Mouse (Mus musculus) limb, embryonic 11.5 days (tissue): Measurements from ENCODE around the gene Cirbp. TPM values are rescaled to one million over a fixed set of nuclear protein-coding genes. Genes with fewer than 3 reads are reported as not detected.

ENCODE experiments used
- ATAC-seq: fragments of 200-750 bp; cut with Nextera tagmentation; 2 replicates; pipeline ENCODE4 v1.8.0; 2017; ENCODE audit warnings: low read depth; ENCODE audit not compliant: insufficient number of reproducible peaks, low FRiP score, low TSS enrichment
- DNase-seq: peaks from one replicate; pipeline ENCODE4 v3.0.0-alpha.2; 2015; ENCODE audit warnings: low spot score
- H3K27ac ChIP-seq: fragments of 300-500 bp; sonication (generic); replicated peaks from 2 replicates; pipeline ENCODE4 v1.5.1; 2014; ENCODE audit warnings: low read depth, mild to moderate bottlenecking, low read length
- H3K27me3 ChIP-seq: fragments of 300-500 bp; sonication (generic); 2 replicates; pipeline ENCODE4 v1.6.1; 2014; ENCODE audit warnings: mild to moderate bottlenecking, low read length, mixed read lengths; ENCODE audit not compliant: control insufficient read depth, insufficient read depth
- H3K36me3 ChIP-seq: fragments of 300-500 bp; sonication (generic); 2 replicates; pipeline ENCODE4 v1.6.1; 2014; ENCODE audit warnings: mild to moderate bottlenecking, low read length, moderate library complexity, mixed read lengths; ENCODE audit not compliant: control insufficient read depth, insufficient read depth
- H3K4me1 ChIP-seq: fragments of 300-500 bp; sonication (generic); 2 replicates; pipeline ENCODE4 v1.6.1; 2014; ENCODE audit warnings: low read length, mixed read lengths; ENCODE audit not compliant: control insufficient read depth, insufficient read depth
- H3K4me2 ChIP-seq: fragments of 300-500 bp; sonication (generic); 2 replicates; pipeline ENCODE4 v1.6.1; 2014; ENCODE audit warnings: low read depth, mild to moderate bottlenecking, moderate library complexity; ENCODE audit not compliant: severe bottlenecking
- H3K4me3 ChIP-seq: fragments of 300-500 bp; sonication (generic); 2 replicates; pipeline ENCODE4 v1.5.1; 2014; ENCODE audit warnings: low read depth, low read length
- H3K9ac ChIP-seq: fragments of 300-500 bp; sonication (generic); 2 replicates; pipeline ENCODE4 v1.6.1; 2014; ENCODE audit warnings: mild to moderate bottlenecking, low read length
- H3K9me3 ChIP-seq: fragments of 300-500 bp; sonication (generic); 2 replicates; pipeline ENCODE4 v1.6.1; 2016; ENCODE audit warnings: low read length; ENCODE audit not compliant: control insufficient read depth
- WGBS: fragments of 180-500 bp; shearing (Covaris S2); extraction: QIAGEN DNeasy Blood & Tissue Kit; methylation state at CpG from one replicate; pipeline ENCODE4 v1.1.7; 2014; 5-methylcytosine and 5-hydroxymethylcytosine counted together
- polyA plus RNA-seq: library from polyadenylated mRNA; unstranded; fragments of >200 nt; fragmentation: Nextera tagmentation; extraction: Ambion mirVana; gene quantifications from 2 replicates; pipeline ENCODE4 v1.2.1, GENCODE M21; 2014

Gene Cirbp
- polyA plus RNA-seq, 1 experiment from 2014 or later = 68.1 TPM

GRCm38 (mm10) chr10:80157141-80157929 lies 8.4 kb upstream of the Cirbp start:
- Histone ChIP-seq H3K27ac (peak overlapping the region; percentile 42), H3K9ac (no peak overlapping the region), H3K4me2 (peak overlapping the region; percentile 18; the same call in 1 of the 2 replicates), H3K27me3 (no peaks in the 10 kb centered on the region), H3K4me3 (no peak overlapping the region), H3K9me3 (no peaks in the 10 kb centered on the region), H3K36me3 (peaks cover 47% of the 10 kb centered on the region), H3K4me1 (peaks cover 73% of the 10 kb centered on the region)
- WGBS = 71% methylated on average over 15 of the region's 15 CpGs
- ATAC-seq = no peak
- DNase-seq = no peak

- peak; percentile 73 for DNase-seq
- peak overlapping the region; percentile 72; the same call in 1 of the 2 replicates for H3K4me2 ChIP-seq
Measured at GRCm38 (mm10) chr10:80158307-80158986, 7.3 kb upstream of the Cirbp start.

GRCm38 (mm10) chr10:80159021-80159560 lies 6.7 kb upstream of the Cirbp start:
- Histone ChIP-seq H3K36me3 (peaks cover 29% of the 10 kb centered on the region), H3K4me3 (peak overlapping the region; percentile 29), H3K4me2 (peak overlapping the region; percentile 72), H3K27me3 (no peaks in the 10 kb centered on the region), H3K4me1 (peaks cover 63% of the 10 kb centered on the region), H3K9ac (peak overlapping the region; percentile 51), H3K27ac (peak overlapping the region; percentile 79), H3K9me3 (no peaks in the 10 kb centered on the region)
- ATAC-seq (0 out of 2 replicates have a peak, but pooled peaks have one; percentile 1), DNase-seq (peak; percentile 71)
- 6% methylated on average over 12 of the region's 12 CpGs for WGBS

More at GRCm38 (mm10) chr10:80158307-80158986, 7.3 kb upstream of the Cirbp start:
- peaks cover 67% of the 10 kb centered on the region for H3K4me1 ChIP-seq
- H3K27ac ChIP-seq = peak overlapping the region; percentile 79
- H3K27me3 ChIP-seq = no peaks in the 10 kb centered on the region
- H3K4me3 ChIP-seq = peak overlapping the region; percentile 29
- 14% methylated on average over 18 of the region's 18 CpGs for WGBS
- peaks cover 35% of the 10 kb centered on the region for H3K36me3 ChIP-seq
- no peaks in the 10 kb centered on the region for H3K9me3 ChIP-seq
- H3K9ac ChIP-seq = no peak overlapping the region
- peak; percentile 2; the same call in 1 of the 2 replicates for ATAC-seq

DNA sequence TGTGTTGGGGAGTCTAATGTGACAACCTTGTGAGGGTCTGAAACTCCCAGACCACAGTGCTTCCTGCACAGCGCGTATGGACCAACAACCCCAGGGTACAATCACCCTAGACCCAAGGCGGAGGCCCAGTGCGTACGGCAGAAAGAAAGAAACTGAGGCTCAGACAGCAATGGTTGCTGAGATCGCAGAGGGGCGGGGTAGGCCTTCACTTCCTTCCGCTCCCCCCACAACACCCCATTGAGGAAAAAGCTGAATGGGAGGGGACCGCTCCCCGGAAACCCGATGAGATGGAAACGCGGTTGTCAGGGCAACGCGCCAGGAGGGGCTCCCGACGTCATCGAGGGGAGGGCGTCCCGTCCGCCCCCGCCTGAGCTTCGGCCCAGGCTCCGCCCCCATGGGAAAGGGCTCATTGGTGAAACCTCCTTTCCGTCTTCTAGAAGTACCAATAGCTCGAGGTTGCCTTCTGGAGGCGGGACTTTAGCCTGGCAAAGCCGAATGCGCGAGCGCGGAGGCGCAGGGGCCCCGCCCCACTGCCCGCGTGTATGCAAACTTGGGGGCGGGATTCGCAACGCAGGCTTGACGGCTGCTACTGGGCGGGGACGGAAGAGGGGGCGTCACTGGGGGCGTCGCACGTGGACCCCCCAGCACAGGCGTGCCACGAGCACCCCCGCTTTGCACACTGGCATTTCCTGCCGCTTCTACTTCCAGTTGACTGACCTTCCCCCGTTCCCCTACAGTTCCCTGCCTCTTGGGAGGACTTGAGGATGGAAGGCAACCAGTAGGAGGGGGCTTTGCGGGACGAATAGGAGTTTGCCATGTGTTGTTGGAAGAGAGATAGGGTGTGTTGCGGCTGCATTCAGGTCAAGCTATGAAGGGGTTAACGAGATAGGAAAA lies 6.0 kb upstream of the Cirbp start:
- no peaks in the 10 kb centered on the region for H3K27me3 ChIP-seq
- peak overlapping the region; percentile 29 for H3K4me3 ChIP-seq
- peak overlapping the region; percentile 72 for H3K4me2 ChIP-seq
- under 1% methylated on average over 55 of the region's 55 CpGs for WGBS
- H3K9me3 ChIP-seq = no peaks in the 10 kb centered on the region
- peaks cover 27% of the 10 kb centered on the region for H3K36me3 ChIP-seq
- DNase-seq (peak; percentile 96), ATAC-seq (peak; percentile 74)
- H3K9ac ChIP-seq = peak overlapping the region; percentile 51
- H3K27ac ChIP-seq = peak overlapping the region; percentile 83
- H3K4me1 ChIP-seq = peaks cover 65% of the 10 kb centered on the region

DNA sequence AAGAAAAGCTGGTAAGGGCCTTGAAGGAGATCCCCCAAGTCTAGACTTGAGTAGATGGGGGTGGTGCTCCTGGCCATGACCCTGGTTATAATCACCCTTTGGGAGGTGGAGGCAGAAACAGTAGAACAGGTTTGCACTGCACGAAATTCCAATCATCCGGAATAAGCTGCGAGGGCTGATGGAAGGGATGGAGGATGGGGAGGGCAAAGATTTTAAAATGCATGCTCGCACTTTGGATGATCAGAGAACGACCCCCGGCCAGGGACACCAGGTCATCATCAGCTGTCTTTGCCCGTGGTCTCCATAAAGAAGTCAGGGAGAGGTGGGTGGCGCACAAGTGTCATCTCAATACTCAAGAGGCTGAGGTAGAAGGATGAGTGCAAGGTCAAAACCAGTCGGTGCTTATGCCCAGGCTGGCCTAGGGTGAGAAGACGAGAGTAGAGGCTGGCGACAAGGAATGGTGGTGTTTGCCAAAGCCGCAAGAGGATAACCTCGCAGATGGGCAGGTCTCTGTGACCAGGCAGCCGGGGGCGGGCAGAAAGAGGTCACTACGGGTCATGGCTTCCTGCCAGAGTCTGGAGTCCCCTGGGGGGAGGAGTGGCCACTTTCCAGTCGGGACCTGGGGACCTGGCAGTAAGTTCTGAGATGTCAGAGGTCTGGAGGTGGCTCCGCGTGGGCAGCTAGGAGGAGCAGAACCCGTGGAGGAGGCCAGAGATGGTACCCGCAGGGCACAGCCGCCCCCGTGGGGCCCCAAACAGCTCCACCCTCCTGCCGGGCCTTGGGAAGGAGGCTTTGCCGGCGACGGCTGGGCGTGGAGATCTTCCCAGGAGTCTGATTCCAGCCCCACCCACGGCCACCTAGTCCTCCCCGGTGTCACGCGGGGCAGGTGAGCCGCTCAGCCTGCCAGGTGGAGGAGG lies 5.1 kb upstream of the Cirbp start:
- ATAC-seq (no peak), DNase-seq (peak; percentile 76)
- Histone ChIP-seq H3K4me2 (peak overlapping the region; percentile 72), H3K27me3 (no peaks in the 10 kb centered on the region), H3K27ac (peak overlapping the region; percentile 83), H3K9ac (peak overlapping the region; percentile 47), H3K36me3 (peaks cover 18% of the 10 kb centered on the region), H3K4me1 (peaks cover 65% of the 10 kb centered on the region), H3K9me3 (no peaks in the 10 kb centered on the region), H3K4me3 (peak overlapping the region; percentile 29)
- under 1% methylated on average over 33 of the region's 33 CpGs for WGBS

- Histone ChIP-seq H3K27me3 (no peaks in the 10 kb centered on the region), H3K9me3 (no peaks in the 10 kb centered on the region), H3K4me2 (peak overlapping the region; percentile 72), H3K36me3 (peaks cover 9% of the 10 kb centered on the region), H3K4me1 (peaks cover 62% of the 10 kb centered on the region), H3K9ac (peak overlapping the region; percentile 47; the same call in 1 of the 2 replicates), H3K4me3 (peak overlapping the region; percentile 29; the same call in 1 of the 2 replicates), H3K27ac (peak overlapping the region; percentile 83)
- WGBS = 9% methylated on average over 7 of the region's 7 CpGs
- ATAC-seq = no peak
- peak; percentile 65 for DNase-seq
Measured at GRCm38 (mm10) chr10:80161522-80162242, 4.1 kb upstream of the Cirbp start.

- H3K27ac ChIP-seq = no peak overlapping the region
- DNase-seq (no peak), ATAC-seq (no peak)
- H3K9me3 ChIP-seq = no peaks in the 10 kb centered on the region
- no peak overlapping the region for H3K9ac ChIP-seq
- no peak overlapping the region for H3K4me3 ChIP-seq
- H3K36me3 ChIP-seq = peaks cover 3% of the 10 kb centered on the region
- H3K4me1 ChIP-seq = peaks cover 59% of the 10 kb centered on the region
- WGBS = 72% methylated on average over 3 of the region's 3 CpGs
- H3K4me2 ChIP-seq = no peak overlapping the region
- H3K27me3 ChIP-seq = no peaks in the 10 kb centered on the region
Measured at GRCm38 (mm10) chr10:80162243-80162608, 3.6 kb upstream of the Cirbp start.
